Mouse (Mus musculus): ENCODE measurements around the gene Cmtm5.

The Cmtm5 gene

DNA sequence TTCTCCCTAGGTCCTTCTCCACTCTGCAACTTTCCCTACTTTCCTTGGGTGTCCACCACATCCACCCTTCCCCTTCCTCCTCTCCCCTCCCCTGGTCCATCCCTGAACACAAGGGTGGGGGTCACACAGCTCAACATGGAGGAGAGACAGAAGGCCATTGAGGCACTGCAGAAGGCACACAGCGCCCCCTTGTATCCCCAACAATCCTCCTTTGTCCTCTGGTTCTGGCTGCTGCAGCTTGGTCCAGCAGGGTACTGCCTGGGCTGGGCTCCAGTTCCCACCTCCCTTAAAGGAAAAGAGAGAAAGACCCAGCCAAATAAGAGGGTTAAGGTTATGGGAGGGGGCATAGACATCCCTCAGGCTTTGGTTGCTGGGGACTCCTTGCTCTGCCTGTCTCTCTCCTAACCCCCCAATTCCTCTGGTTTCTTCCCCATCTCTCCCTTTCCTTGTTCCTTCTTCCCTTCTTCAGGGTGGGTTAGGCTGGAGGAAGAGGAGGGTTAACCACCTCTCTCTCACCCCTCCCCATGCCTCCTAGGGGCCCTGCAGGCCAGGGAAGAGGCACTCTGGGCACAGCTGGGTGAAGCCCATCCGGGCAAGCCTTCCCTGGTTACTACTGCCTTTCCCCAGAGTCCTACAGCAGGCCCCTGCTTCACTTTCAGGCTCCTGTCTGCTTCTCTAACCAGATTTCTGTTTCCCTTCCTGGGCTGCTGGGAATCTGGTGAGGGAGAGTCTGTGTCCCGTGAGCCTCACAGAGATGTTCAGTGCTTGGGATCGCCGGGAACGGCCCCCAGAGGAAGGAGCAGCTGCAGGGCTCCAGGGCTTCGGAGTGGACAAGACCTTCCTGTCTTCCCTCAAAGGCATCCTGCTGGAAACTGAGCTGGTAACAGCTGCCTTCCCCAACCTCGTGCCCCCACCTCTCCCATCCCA lies at the start of gene Cmtm5:
Gene Cmtm5 (plus strand): TSS at position 358 of the 927 bp plus-strand sequence.
- DNase-seq (ENCODE audit: low read depth, low spot score) = no peak

GRCm38 (mm10) chr14:54892200-54892599 lies 43.9 kb upstream of the Cmtm5 start, which contains the start of gene Pabpn1:
Pabpn1 (plus strand) TSS chr14:54892500.
- DNase-seq (ENCODE audit: low read depth, low spot score) = no peak

DNA sequence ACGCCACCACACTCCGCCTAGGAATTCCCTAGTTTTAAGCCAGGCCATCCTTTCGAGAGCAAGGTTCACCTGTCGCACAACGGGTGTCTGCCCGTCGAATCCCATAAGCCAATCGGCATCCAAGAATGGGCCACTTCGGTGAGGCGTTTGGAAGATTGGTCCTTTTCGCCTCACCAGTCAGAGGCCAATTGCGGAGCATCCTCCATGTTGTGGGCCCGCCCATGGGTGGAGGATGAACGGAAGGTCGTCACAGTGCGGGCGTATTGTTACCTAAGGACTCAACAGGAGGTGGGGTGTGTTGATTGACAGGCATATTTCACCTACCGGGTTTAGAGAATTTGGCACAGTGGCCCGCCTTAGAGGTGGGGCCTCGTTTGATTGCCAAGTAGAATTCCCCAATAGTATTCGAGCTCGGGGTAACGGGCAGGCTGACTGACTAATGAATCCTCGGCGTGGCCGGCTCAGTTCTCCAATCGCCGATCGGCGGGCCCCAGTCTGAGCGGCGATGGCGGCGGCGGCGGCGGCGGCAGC lies 42.3 kb upstream of the Cmtm5 start:
- peak; percentile 100 for DNase-seq (ENCODE audit: low read depth, low spot score)

GRCm38 (mm10) chr14:54894296-54895151 lies 41.5 kb upstream of the Cmtm5 start:
- peak; percentile 51 for DNase-seq (ENCODE audit: low read depth, low spot score)

DNA sequence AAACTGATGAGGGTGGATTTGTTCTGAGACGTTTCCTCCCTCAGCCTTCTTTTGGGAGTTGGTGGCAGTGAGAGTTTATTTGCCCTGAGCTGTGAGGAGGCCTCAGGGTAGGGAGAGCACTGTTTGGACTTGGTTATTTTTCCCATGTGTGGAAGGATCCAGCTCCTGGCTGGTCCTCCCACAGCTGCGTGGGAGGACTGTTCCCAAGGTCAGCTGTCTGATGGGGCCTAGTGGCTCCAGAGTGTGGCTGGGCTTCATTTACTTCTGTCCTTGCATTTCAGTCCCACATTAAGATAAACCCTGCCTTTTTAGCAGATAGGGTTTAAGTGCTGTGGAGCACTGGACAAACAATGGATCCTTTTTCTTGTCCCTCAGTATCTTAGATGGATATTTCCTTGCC lies 38.6 kb upstream of the Cmtm5 start:
- DNase-seq (ENCODE audit: low read depth, low spot score) = no peak

DNA sequence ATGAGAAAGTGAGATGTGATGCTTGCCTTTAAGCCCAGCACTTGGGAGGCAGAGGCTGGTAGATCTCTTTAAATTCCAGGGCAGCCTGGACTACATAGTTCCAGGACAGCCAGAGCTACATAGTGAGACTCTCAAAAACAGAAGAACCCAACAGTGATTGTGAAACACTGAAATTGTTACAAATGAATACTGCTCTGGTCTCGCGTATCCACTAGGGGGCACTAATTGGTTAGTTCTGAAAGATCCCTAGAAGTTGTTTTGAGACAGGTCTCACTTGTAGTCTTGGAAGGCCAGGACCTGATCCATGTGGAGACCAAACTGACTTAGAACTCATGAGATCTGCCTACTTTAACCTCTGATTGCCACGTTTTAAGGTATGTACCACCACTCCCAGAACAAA lies 35.7 kb upstream of the Cmtm5 start:
- peak; percentile 87 for DNase-seq (ENCODE audit: low read depth, low spot score)

DNA sequence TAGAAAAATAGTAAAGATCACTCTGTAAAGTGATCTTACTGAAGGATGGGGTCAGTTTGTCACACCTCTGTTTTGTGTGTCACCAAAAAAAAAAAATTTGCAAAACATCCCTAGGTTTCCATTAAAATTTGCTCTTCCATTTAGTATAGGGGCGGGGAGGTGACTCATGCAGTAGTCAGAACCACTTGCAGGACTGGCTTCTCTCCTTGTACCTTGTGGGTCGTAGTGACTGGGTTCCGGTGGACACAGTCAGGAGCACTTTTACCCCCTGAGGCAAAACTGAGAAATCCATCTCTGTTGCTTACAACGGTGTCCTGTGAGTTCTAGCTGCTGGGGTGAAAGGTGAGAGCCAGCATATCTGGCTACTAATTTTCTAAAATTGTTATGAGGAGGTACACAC lies 32.4 kb upstream of the Cmtm5 start:
- no peak for DNase-seq (ENCODE audit: low read depth, low spot score)

GRCm38 (mm10) chr14:54908682-54909081 lies 27.4 kb upstream of the Cmtm5 start:
- DNase-seq (ENCODE audit: low read depth, low spot score) = no peak

GRCm38 (mm10) chr14:54912109-54912850 lies 23.8 kb upstream of the Cmtm5 start:
- no peak for DNase-seq (ENCODE audit: low read depth, low spot score)

DNA sequence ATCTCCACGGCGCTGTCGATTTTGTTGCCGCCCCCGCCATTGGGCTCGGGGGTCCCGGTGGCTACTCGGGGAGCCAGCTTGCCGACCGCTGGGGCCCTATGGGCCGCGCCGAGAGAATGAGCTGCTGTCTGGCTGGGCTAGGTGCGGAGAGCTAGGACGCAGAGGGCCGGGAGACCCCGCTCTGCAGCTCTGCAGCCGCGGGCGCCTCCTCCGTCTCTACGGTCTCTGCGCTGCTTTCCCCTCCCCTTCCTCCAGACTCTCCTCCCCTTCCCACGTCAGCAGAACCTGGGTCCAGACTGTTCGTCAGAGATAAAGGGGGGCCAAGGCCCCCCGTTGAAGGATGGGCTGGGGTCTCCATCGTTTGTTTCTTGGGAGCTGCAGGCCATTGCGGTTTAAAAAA lies 23.2 kb upstream of the Cmtm5 start, which contains the start of gene Slc22a17:
Gene Slc22a17 (minus strand): TSS at position 247 of the 400 bp plus-strand sequence.
- peak; percentile 68 for DNase-seq (ENCODE audit: low read depth, low spot score)

DNA sequence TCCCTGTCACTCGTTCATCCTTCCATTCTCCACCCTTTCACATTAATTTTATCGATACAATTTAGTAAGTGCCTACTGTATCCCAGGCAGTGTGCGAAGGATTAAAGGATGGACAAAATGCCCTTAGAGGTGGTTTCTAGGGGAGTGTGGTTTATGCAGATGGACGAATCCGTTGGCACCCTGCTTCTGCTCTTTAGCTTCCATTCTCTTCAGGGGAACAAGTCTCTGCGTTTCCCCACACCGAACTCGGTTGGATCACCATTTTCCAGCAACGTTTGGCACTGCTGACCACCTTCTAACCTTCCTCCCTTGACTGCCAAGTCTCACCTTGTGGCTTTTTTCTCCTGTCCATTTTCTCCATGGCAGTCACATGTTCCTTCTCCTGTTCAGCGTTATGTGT lies 22.7 kb upstream of the Cmtm5 start:
- no peak for DNase-seq (ENCODE audit: low read depth, low spot score)

DNA sequence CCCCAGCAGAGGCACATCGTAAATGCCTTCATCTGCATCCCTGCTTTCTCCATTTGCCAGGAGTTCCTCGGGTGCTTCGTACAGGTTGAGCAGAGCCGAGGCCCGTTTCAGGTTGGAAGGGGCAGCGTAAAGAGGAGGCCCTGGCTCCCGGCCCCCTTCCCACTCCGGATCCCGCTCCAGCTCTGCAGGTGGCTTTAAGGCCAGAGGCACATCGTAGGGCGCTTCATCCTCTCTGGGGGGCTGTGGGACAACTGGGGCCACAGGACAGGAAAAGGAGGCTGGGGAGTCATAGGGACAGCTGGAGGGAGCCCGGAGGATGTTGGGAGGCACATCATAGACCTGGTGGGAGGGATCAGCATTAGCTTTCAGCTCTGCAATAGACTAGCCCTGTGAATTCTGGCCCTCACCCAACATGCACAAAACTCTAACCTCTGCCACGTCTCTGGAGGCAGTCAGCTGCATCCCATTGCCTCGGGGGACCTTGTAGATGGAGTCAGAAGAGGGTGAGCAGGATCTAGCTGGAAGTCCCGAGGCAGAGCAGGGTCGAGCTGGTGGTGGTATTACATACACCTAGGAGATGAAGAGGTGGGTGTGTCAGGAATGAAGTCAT lies 15.9 kb upstream of the Cmtm5 start:
- no peak for DNase-seq (ENCODE audit: low read depth, low spot score)

- peak; percentile 80 for DNase-seq (ENCODE audit: low read depth, low spot score)
These were observed 11.3 kb upstream of the Cmtm5 start for GRCm38 (mm10) chr14:54924641-54925348.

GRCm38 (mm10) chr14:54925349-54926342 lies 10.4 kb upstream of the Cmtm5 start, which contains the start of gene Efs:
Efs (minus strand) TSS chr14:54926126.
- DNase-seq (ENCODE audit: low read depth, low spot score) = peak; percentile 74

DNA sequence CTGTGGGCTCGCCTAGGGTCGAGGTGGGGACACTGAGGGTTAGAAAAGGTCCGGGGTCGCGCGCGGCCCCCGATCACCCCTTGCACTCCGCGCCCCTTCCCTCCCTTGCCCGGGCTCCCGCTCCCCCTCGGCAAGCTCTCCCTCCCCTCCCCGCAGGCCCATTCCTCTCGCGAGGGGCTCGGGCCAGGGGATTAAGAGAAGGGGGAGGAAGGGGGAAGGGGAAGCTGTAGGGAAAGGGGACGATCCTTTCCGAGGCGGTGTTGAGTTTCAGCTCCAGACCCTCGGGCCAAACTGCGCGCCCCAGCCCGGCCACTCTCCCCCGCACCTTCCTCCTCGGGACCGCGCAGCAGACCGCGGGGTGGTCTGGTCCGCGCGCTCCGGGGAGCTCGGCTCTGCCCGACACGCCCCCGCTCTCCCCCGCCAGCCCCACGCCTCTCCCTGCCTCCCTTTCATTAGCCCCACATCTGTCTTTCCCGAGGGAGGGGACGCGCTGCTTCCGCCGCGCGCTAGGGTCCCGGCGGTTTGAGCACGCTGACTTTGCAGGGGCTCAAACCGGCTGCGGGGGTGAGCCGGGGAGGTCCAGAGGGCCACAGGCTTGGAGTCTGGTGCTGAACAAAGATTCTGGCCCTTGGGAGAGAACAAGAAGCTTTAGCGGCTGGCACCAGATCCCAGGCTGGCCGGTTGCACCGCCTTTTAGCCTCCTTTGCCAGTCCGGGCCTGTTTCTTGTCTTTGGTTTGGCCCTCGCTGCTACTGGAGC lies 9.5 kb upstream of the Cmtm5 start:
- DNase-seq (ENCODE audit: low read depth, low spot score) = peak; percentile 89

DNA sequence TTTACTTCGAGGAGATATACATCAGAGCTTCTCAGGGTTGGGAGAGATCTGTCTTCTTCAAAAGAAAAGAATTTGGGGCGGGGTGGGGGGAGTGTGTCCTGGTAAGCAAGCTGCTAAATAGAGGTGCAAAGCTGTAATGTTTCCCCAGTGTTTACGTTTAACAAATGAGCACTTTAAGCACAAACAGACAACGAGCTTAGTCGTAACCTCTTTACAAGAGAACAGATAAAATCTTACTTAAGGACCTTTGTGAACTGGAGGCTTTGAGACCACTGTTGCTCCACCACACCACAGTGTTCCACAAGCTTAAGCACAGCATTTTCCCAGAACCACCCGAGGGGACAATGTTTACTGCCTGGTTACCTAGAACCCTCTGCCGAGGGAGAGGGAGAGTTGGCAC lies 8.8 kb upstream of the Cmtm5 start:
- DNase-seq (ENCODE audit: low read depth, low spot score) = no peak

- DNase-seq (ENCODE audit: low read depth, low spot score) = peak; percentile 49
These were observed 6.3 kb upstream of the Cmtm5 start for GRCm38 (mm10) chr14:54929801-54930200.

DNA sequence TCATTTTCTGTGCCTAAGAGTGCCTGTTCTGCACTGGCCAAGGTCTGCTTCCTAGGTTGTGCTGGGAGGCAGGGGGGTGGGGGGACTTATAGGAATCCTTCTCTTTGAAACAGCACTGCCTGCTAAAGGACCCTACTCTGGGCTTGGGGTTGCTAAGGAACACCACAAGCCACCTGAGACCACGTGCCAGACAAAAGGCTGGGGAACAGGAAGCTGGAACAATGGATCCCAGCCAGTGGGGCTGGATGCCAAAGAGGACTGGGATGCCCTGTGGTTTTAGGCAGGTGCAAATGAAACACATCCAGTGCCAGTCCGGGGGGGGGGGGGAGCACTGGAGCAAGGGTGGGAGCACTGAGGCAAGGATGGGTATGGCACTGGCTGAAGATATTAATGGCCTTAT lies 5.6 kb upstream of the Cmtm5 start:
- peak; percentile 89 for DNase-seq (ENCODE audit: low read depth, low spot score)

Data from R1 (cell line).